Mouse (Mus musculus): ENCODE data around the gene Cyb5r4.

GRCm38 (mm10) chr9:87079511-87079910 is 57.7 kb downstream of the Cyb5r4 start:
- no peak for TF ChIP-seq CTCF (IDR thresholded peaks at IDR 0.05; ENCODE audit: extremely low read depth, insufficient read length, insufficient replicate concordance, low read depth, low read length)
- no peak for TF ChIP-seq POLR2A (IDR thresholded peaks at IDR 0.05; ENCODE audit: low read depth, low read length)
